Mouse (Mus musculus) cerebellum, adult 9-10 months (tissue): ENCODE results near the gene Msi2.

Experiments used
- DNase-seq: peaks from one replicate; pipeline ENCODE4 v3.0.0; 2022

The Msi2 gene

GRCm38 (mm10) chr11:88634627-88635026 lies 83.7 kb downstream of the Msi2 start:
- no peak for DNase-seq

DNA sequence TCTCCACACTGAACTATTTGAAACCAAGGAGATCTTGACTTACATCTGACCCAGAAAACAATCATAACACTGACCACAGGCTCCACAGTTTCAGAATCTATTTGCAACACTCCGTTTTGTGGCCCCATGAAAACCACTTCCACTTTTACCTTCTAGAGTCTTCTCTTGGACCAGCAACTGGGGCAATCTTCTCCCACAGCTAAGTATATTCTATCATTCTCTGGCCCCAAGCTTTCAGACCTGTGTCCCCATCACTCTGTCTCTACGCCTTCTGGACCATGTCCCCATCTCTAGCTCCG lies 86.4 kb downstream of the Msi2 start:
- DNase-seq, result no peak

DNA sequence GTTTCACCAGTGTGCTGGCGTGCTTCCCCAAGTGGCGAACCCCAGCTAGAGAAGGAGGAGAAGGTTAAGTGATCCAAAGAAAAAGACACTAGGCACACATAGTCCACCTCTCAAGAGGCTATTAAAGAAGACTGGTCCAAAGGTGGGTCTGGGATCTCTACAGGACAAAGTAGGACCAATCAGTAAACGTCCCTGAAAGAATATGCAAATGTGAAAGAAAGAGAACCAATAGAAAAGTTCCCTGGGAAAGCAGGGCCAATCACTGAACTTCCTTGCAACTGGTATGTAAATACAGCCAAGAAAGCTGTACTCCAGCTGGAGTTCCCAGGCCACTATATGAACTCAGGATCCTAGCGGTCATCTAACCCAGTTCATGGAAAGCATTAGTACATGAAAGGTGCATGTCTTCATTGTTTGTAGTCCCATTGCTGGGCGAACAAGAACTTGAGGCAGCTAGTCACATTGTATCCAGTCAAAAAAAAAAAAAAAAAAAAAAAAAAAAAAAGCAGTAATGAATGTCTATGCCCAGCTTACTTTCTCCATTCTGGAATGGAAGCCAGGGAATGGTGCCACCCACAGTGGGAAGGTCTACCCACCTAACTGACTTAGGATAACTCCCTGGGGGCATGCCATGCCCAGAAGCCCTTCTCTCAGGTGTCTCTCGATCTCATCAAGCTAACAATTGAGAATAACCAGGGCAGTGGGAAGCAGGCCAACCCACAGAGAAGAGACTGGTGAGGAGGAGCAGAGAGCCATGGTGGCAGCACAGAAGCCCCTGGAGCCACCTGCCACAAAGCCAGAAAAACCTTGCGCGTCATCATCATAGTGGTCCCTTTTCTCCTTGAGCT lies 87.0 kb downstream of the Msi2 start:
- DNase-seq, result no peak

DNA sequence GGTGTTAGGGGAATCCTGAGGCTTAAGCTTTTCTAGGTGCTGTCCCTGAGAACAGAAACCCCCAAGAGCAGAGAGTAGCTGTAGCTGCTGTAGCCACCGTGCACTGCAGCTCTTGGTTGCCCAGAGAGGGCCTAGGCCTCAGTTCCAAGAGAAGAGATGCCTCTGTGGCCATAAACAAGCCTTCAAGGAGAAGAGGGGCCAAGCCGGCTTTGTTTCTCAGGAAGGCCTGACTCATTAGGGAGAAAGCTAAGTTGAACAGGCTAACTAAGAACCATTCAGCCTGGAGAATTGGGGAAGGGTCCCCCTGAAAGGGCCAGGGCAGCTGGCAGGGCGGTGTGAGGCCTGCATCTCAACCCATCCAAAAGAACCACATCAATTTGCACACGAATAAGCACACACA lies 88.7 kb downstream of the Msi2 start:
- no peak for DNase-seq

GRCm38 (mm10) chr11:88629165-88629564 lies 89.1 kb downstream of the Msi2 start:
- no peak for DNase-seq

GRCm38 (mm10) chr11:88628676-88629075 lies 89.6 kb downstream of the Msi2 start:
- no peak for DNase-seq

DNA sequence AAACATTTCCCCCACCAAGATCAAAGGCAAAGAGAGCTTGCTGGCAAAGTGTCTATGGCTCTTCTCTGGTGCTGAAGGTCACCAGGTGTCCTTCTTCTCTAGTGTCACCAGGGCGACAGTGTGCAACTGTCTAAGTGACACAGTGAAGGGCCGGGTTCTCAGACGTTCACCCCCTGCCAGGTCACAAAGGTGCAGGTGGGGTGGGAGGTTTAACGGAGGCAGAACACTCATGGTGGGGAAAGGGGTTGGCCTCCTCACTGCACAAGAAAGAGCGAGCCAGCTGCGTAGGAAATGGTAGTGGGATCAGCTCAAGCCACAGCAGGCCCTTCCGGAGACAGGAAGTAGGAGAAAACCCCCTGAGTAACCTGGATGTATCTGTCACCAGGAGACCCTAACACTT lies 91.0 kb downstream of the Msi2 start:
- DNase-seq, result no peak

DNA sequence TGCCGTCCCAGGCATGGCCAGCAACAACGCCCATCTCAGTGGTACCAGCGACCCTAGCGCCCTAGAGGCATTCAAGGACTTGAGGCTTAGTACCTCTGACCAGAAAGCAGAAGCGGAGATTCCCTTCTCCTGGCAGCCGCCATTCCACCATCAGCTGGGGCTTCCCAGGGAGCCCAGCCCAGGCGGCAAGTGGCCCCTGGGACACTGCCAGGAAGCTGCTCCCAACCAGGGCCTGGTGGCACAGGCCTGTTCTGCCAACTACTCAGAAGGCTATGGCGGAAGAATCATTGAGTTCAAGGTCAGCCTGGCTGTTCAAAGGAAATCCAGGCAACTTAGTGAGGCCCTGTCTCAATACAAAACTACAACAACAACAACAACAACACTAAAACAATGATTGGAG lies 91.7 kb downstream of the Msi2 start:
- no peak for DNase-seq

DNA sequence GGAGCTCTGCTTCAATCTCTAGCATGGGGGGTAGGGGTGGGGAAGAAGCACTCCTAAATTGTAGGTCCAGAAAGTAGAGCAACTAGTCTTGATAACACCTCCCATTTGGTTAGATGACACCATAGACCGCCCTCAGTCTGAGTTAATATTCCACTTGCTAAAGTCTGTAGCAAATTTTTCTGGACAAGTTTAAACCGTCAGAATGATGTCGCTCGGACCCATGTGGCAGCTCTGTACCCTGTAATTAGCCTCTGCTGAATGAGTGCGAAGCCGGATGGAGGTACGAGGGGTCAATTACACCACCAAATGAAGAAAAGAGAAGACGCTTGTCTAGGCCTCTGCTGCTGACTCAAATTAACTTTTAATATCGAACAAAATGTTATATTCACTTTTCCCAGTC lies 92.3 kb downstream of the Msi2 start:
- no peak for DNase-seq

DNA sequence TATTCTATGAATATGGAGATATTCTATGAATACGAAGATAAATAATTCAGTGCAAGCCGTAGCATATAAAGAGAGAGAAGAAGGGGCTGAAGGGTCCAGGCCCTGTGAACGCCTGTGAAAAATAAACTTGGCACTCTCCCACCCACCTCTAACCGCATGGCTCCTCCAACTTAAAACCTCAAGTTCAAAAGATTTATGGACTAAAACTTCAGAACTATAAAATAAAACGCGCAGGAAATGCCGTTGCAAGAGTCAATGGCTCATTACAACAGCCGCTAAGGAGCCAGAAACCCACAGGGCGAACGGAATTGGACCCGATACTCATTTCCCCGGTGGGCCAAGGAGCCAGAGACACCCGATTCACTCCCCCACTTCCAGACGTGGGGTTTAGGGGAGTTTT lies 93.2 kb downstream of the Msi2 start:
- no peak for DNase-seq

DNA sequence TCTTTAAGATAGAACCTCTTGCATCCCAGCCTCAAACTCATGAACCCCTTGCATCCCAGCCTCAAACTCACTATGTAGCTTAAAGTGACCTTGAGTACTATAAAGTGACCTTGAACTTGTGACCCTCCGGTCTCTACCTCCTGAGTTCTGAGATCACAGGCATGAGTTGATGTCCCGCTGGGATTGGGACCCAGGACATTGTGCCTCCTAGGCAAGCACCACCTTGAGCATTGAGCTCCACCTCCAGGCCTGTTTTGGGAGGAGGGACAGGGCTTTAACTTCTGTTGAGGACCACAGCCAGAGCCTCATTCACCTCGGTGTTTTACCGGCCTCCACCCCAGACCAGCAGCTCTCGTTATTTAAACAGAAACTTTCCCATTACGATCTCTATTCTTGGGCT lies 93.7 kb downstream of the Msi2 start:
- no peak for DNase-seq

DNA sequence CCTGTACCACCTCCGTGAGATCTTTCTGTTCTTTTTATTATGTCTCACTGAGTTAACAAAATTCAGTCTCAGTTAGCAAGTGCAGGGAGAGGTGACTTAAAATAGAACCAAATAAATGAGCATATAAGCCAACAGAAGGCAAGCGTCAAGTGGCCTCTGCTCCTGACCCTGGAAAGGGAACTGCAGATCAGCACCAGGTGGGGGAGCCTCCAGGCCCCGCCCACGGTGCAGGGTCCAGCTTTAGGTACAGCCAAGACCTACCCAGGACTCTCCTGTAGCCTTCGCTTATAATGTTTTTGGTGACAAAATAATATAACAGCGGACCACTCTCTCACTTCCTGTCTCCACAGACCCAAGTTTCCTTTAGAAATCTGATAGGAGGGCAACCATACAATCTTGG lies 94.6 kb downstream of the Msi2 start:
- DNase-seq, result no peak

GRCm38 (mm10) chr11:88622496-88622895 lies 95.8 kb downstream of the Msi2 start:
- DNase-seq, result no peak

DNA sequence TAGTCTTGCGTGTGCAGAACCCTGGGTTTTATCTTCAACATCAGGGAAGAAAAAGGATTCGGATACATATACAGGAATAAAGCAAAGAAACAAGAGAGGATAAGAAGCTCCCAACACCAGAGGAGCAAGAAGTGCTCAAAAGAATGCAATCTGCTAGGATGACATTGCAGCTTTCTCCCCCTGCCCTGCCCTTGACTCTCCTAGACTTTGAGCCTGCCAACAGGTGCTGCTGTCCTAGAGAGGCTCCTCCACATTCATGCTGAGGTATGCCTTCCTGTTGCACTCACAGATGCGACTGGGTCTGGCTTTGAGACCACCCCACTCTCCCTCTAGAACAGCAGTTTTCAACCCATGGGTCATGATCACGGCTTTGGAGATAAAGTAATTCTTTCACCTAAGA lies 96.5 kb downstream of the Msi2 start:
- DNase-seq, result no peak

GRCm38 (mm10) chr11:88620158-88620973 lies 97.9 kb downstream of the Msi2 start:
- DNase-seq, result peak; percentile 66

DNA sequence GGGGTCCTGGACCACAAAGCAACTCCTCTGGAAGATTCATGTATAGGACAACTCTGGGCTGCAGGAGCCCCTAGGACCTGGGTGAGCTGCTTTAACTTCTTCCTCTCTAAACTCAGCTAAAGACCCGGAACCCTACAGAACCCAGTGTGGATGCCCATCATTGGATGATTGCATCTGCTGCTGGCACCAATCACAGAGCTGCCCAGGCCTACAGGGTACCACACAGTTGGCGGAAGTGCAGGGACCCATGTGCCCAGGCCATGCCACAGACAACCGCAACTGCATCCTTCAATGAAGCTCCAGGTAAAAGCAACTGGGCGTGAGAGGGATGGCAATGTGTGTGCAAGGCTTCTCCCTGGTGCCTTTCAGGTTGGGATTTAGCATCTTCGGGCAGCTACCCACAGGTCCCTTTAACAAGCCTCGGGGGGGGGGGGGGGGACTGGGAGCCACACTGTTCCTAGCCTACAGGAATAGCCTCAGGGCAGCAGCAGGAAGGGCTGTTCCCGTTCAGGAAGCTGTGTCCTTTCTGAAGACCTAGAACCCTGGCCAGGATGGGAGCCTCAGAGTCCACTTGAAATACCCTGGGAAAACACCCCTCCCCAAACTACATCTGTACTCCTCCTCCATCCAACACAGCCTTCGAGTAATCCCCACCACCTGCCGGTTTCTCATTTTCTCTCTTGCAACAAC lies 98.7 kb downstream of the Msi2 start:
- DNase-seq, result no peak

GRCm38 (mm10) chr11:88618732-88619309 lies 99.5 kb downstream of the Msi2 start:
- DNase-seq, result no peak

GRCm38 (mm10) chr11:88618005-88618501 lies 100.3 kb downstream of the Msi2 start:
- no peak for DNase-seq

- DNase-seq, result no peak
Measured at GRCm38 (mm10) chr11:88617380-88617779, 100.9 kb downstream of the Msi2 start.

GRCm38 (mm10) chr11:88614527-88615305 lies 103.6 kb downstream of the Msi2 start:
- DNase-seq, result no peak

DNA sequence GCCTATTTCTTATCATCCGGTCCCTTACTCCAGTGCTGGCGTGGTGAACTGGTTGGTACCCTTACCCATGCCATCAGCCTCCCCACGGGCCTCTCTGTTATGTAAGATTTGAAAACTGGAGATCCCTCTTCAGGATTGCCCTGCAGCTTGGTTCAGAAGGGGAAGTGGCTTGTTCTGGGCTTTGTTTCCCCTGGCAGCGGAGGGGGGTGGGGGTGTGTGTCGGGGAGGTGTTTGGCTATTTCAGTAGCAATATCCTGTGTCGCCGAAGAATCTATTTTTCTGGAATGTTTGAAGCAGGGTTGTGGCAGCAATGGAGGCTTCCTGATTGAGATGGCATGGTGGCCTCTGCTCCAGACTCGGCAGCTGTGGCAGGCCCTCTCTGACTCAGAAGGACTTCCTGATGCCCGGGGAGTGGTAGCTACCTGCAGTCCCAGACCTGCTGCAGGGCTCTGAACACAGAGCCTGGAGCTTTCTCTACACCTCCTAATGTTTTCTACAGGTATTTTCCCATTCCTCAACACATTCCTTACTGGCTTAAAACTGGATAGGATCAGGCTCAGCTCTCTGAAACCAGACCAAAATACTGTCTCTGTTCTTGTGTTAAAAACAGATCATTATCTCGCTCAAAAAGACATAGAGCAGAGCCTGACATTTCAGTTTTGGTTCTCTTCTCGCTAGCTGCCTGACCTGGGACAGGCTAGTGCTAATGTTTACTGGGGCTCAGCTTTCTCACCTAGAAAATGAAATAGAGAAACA lies 104.4 kb downstream of the Msi2 start:
- DNase-seq, result no peak

GRCm38 (mm10) chr11:88613008-88613407 lies 105.3 kb downstream of the Msi2 start:
- DNase-seq, result no peak
